Mouse (Mus musculus) olfactory bulb, adult 2 months (tissue): ENCODE measurements around the gene Gse1.

ENCODE experiments used
- CTCF ChIP-seq: fragments of 200-500 bp; IDR thresholded peaks from 2 replicates; pipeline ENCODE4 v1.5.1; 2012; ENCODE audit warnings: low read depth, mild to moderate bottlenecking, low read length, moderate library complexity; ENCODE audit not compliant: insufficient read depth
- POLR2A ChIP-seq: fragments of 200-500 bp; IDR thresholded peaks from 2 replicates; pipeline ENCODE4 v1.6.1; 2012; ENCODE audit warnings: mild to moderate bottlenecking, low read depth, low read length, moderate library complexity; ENCODE audit not compliant: insufficient read depth

GRCm38 (mm10) chr8:120478754-120479153, 250.5 kb downstream of the Gse1 start:
- TF ChIP-seq CTCF, result no peak
- no peak for TF ChIP-seq POLR2A
